Mouse (Mus musculus): ENCODE measurements around the gene Spag16.
A peak's percentile ranks its signal among the peaks of the same experiment; 100 is the strongest.

The Spag16 gene

GRCm38 (mm10) chr1:70082208-70082878 is 255.6 kb downstream of the Spag16 start:
- no peak for DNase-seq (ENCODE audit: low spot score)

- DNase-seq (ENCODE audit: low spot score) = no peak
Measured at GRCm38 (mm10) chr1:70104683-70105082, 277.9 kb downstream of the Spag16 start.

- no peak for DNase-seq (ENCODE audit: low spot score)
Measured at GRCm38 (mm10) chr1:70116212-70116982, 289.6 kb downstream of the Spag16 start.

- DNase-seq (ENCODE audit: low spot score) = peak; percentile 40
Measured at GRCm38 (mm10) chr1:70128035-70128434, 301.3 kb downstream of the Spag16 start.

- no peak for DNase-seq (ENCODE audit: low spot score)
Measured at GRCm38 (mm10) chr1:70135547-70135946, 308.8 kb downstream of the Spag16 start.

- DNase-seq (ENCODE audit: low spot score) = no peak
Measured at GRCm38 (mm10) chr1:70165343-70166158, 338.8 kb downstream of the Spag16 start.

DNA sequence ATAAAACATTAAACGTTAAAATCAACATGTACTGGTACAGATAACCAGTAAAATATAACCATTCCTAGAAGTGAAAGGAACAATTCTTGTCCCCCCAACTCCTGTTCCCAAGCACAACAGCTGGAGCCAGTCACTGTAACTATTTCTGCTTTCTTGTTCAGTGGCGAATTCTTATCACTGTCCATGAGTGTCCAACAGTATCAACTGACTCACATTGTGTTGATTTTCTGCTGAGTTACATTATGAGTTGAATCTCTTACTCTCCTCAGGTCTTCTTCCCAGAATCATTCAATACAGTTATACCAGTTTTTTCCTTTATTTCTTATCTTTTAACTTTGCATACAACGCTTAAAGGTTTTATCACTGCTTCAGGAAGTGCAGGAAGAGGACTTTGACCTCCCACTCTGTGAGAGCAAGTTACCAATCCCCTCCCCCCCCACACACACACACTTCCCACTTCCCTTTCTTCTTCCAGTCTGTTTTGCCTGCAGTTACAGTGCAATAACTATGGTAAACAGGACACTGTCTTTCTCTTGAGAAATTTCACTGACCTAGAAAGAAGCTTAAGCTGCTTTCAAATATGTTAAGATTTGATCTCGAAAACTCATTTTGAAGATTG is 353.5 kb downstream of the Spag16 start:
- no peak for DNase-seq (ENCODE audit: low spot score)

GRCm38 (mm10) chr1:70264815-70265214 is 438.0 kb downstream of the Spag16 start:
- DNase-seq (ENCODE audit: low spot score) = peak; percentile 4

- peak; percentile 17 for DNase-seq (ENCODE audit: low spot score)
Measured at GRCm38 (mm10) chr1:70265920-70266505, 439.2 kb downstream of the Spag16 start.

- peak; percentile 46 for DNase-seq (ENCODE audit: low spot score)
Measured at GRCm38 (mm10) chr1:70270139-70270538, 443.4 kb downstream of the Spag16 start.

- DNase-seq (ENCODE audit: low spot score) = no peak
Measured at GRCm38 (mm10) chr1:70272753-70273152, 446.0 kb downstream of the Spag16 start.

GRCm38 (mm10) chr1:70279296-70279695 is 452.5 kb downstream of the Spag16 start:
- DNase-seq (ENCODE audit: low spot score) = no peak

GRCm38 (mm10) chr1:70283388-70283787 is 456.6 kb downstream of the Spag16 start:
- DNase-seq (ENCODE audit: low spot score) = no peak

GRCm38 (mm10) chr1:70284140-70284539 is 457.4 kb downstream of the Spag16 start:
- DNase-seq (ENCODE audit: low spot score) = no peak

DNA sequence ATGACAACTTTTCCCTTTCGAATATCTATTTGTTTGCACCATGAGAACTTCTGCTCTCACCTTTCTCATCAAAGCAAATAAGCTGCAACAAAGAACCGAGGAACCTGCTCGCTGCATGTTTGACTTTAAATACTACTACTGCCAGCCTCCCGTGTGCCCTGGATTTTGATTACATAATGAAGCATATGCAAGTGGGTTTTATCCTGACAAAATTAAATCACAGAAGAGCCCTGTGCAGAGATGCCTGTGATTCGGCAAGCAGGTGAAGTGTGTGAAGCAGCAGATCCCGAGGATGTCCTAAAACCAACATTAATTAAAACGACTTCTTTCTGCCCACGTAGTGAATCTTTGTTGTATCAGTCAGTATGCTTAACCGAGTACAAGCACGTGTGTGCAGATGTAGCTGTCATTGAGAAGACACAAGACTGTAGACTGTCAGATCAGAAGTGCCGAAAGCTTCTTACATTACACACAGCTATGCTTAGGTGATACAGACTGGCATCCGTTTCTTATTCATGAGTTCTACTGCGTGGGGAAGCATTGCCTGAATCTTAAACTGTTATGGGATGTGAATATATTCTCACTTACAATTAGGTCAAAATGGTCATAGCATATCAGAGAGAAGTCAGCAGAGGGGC is 489.5 kb downstream of the Spag16 start:
- DNase-seq (ENCODE audit: low spot score) = no peak

GRCm38 (mm10) chr1:70320951-70321350 is 494.2 kb downstream of the Spag16 start:
- no peak for DNase-seq (ENCODE audit: low spot score)

DNA sequence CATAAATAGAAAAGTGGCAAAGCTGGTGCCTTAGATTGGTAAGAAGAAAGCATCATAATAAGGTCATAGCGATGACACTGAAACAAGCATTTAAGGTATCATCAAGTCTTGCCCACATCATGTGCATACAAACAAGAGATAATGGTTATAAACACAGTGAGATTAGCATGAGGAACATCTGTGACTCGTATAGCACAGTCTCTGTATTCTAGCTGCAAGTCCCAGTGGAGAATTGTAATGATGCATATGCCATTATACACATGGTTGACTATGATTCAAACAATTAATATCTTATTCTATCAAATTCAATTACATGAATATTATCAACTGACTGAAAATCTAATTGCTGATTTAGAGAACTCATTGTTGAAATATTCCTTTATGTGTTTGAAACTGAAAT is 519.4 kb downstream of the Spag16 start:
- DNase-seq (ENCODE audit: low spot score) = no peak

DNA sequence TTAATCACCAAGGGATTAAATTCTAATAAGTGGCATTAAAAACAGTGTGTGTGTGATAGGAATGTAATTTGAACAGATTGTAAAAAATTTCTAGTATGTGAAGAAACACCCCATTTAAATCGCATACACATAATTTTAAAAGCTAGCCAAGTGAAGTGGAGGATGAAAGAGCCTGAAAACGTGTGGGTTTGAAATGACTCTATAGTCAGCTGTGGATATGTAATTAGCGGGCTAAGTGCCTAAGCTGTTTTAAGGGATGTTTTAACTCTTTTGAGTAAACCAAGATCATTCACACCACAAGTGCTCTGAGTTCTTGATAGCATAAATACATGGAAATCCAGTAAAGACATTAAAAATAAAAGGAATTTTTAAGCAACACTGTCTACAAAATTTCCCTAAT is 524.6 kb downstream of the Spag16 start:
- DNase-seq (ENCODE audit: low spot score) = no peak

- no peak for DNase-seq (ENCODE audit: low spot score)
Measured at GRCm38 (mm10) chr1:70354014-70354413, 527.2 kb downstream of the Spag16 start.

- no peak for DNase-seq (ENCODE audit: low spot score)
Measured at GRCm38 (mm10) chr1:70371721-70372120, 545.0 kb downstream of the Spag16 start.

DNA sequence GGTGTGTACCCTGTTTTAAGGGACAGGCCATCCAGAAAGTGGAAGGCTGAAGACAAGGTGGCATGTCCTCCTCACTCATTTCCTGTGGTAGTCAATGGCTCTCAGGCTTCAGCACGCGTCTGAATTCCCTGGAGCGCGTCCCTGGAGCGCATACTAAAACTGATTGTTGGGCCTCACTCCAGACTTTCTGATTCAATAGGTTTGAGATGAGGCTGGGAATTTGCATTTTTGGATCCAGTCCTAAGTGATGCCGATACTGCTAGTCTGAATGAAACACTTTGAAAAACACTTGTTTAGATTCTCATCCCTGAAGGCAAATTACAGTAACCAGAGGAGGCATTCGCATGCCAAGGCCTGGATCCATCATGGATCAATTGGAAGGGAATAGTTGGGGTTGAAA is 553.3 kb downstream of the Spag16 start:
- no peak for DNase-seq (ENCODE audit: low spot score)
